Mouse (Mus musculus): ENCODE measurements around the gene Gfra1. TPM values are rescaled to one million over a fixed set of nuclear protein-coding genes. Genes with fewer than 3 reads are reported as not detected.

Gene Gfra1
- total and polyA plus RNA-seq, 2 experiments from 2014 or later, result 32.3 to 59.8 TPM

DNA sequence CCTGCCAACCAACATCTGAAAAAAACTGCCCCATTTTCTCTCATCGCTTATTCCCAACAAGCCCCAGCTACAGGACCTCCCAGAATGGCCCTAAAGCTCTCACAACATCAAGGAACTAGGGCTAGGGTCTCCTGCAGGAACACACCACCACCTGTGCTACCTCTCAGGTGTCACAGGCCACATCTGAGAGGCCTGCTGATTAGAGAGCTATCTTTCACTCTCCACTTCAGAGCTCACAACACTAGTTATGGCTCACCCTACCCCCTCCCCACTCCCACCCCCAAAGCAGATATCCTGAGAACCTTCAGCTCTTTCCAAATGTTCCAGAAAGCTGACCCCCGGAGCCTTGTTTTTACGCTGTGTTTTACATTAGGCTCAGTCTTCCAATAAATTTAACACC, 36.4 kb downstream of the Gfra1 start:
- no peaks in the 10 kb centered on the region for H3K4me1 ChIP-seq (ENCODE audit: insufficient read depth, low read length)
- H3K27me3 ChIP-seq (ENCODE audit: insufficient read depth, low read length), result no peaks in the 10 kb centered on the region
- no peak for TF ChIP-seq CTCF (IDR thresholded peaks at IDR 0.05; ENCODE audit: low read depth)
- 80% methylated on average over 3 of the region's 3 CpGs for WGBS
- DNase-seq (ENCODE audit: low spot score) (no peak), ATAC-seq (no peak)
- H3K4me3 ChIP-seq (ENCODE audit: low read length), result no peak overlapping the region
- no peaks in the 10 kb centered on the region for H3K36me3 ChIP-seq (ENCODE audit: insufficient read depth, low read length)
- no peak overlapping the region for H3K4me2 ChIP-seq (ENCODE audit: low read depth, low read length)
- no peaks in the 10 kb centered on the region for H3K9me3 ChIP-seq (ENCODE audit: low read length)
- no peak overlapping the region for H3K9ac ChIP-seq (replicated peaks; ENCODE audit: low read length)
- no peak overlapping the region for H3K27ac ChIP-seq

DNA sequence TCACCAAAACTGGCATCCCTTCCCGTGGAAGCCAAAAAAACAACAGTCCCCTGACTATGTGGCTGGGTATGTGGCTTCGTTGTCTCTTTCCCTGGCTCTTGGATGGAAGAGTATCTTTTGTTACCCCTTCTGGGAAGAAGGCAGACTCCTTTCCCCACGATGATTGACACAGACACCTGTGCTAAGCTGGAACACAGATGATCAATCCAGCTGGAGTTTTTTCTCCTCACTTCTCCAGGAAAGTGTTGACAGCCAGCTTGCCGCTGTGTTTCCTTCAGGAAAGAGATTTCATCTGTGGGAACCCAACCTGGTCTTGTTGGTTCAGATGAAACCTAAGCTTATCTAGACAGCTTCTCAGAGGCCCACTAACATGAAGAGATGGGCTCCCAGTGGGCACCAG, 40.5 kb downstream of the Gfra1 start:
- ATAC-seq (no peak), DNase-seq (ENCODE audit: low spot score) (no peak)
- WGBS, result 79% methylated on average over 4 of the region's 4 CpGs
- Histone ChIP-seq H3K9me3 (ENCODE audit: low read length) (no peaks in the 10 kb centered on the region), H3K4me2 (ENCODE audit: low read depth, low read length) (no peak overlapping the region), H3K9ac (replicated peaks; ENCODE audit: low read length) (no peak overlapping the region), H3K27ac (no peak overlapping the region), H3K27me3 (ENCODE audit: insufficient read depth, low read length) (no peaks in the 10 kb centered on the region), H3K4me3 (ENCODE audit: low read length) (no peak overlapping the region), H3K4me1 (ENCODE audit: insufficient read depth, low read length) (no peaks in the 10 kb centered on the region), H3K36me3 (ENCODE audit: insufficient read depth, low read length) (no peaks in the 10 kb centered on the region)
- TF ChIP-seq CTCF (IDR thresholded peaks at IDR 0.05; ENCODE audit: low read depth), result no peak

DNA sequence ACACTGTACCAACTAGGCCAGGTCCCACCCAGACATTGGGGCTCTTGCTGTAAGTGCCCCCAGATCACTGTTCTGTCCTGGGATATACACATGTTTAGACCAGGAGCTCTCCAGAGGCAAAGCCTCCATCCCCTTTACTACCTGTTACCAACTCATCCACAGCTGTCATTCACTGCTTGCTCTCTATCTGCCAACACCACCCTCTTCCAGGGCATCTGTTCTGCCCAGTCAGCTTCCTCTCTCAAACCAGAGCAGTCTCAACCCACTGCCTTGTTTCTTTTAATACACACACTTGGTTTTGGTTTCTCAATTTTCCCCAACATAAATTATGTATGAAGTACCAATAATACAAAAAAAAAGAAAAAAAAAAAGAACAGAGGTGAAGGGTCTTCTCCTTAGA, 41.0 kb downstream of the Gfra1 start:
- Histone ChIP-seq H3K36me3 (ENCODE audit: insufficient read depth, low read length) (no peaks in the 10 kb centered on the region), H3K27ac (no peak overlapping the region), H3K27me3 (ENCODE audit: insufficient read depth, low read length) (no peaks in the 10 kb centered on the region), H3K4me1 (ENCODE audit: insufficient read depth, low read length) (no peaks in the 10 kb centered on the region), H3K4me2 (ENCODE audit: low read depth, low read length) (no peak overlapping the region), H3K9ac (replicated peaks; ENCODE audit: low read length) (no peak overlapping the region), H3K4me3 (ENCODE audit: low read length) (no peak overlapping the region), H3K9me3 (ENCODE audit: low read length) (no peaks in the 10 kb centered on the region)
- no peak for TF ChIP-seq CTCF (IDR thresholded peaks at IDR 0.05; ENCODE audit: low read depth)
- DNase-seq (ENCODE audit: low spot score) (no peak), ATAC-seq (no peak)

DNA sequence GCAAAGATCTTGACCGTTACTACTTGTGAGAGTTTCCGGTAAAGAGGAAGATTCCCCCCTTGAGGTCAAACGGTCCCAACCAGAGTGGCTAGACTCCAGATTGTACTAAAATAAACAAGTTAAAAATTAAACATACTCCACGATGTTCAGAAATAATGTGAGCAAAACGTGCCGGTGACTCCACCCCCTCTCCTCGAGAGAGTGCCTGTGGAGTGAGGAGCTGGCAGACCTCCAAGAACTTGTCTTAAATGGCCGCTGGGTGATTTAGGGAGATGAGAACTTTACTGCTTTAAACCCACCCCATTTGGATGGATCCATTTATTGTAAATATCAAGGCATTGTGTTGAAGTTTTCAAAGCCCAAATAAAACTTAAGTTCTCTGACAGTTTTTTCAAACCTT, 42.4 kb downstream of the Gfra1 start:
- 33% methylated on average over 8 of the region's 8 CpGs for WGBS
- Histone ChIP-seq H3K9ac (replicated peaks; ENCODE audit: low read length) (no peak overlapping the region), H3K4me3 (ENCODE audit: low read length) (no peak overlapping the region), H3K4me2 (ENCODE audit: low read depth, low read length) (0 out of 2 replicates have a peak overlapping the region, but pooled peaks have one; percentile 34), H3K4me1 (ENCODE audit: insufficient read depth, low read length) (no peaks in the 10 kb centered on the region), H3K27ac (no peak overlapping the region), H3K36me3 (ENCODE audit: insufficient read depth, low read length) (no peaks in the 10 kb centered on the region), H3K9me3 (ENCODE audit: low read length) (no peaks in the 10 kb centered on the region), H3K27me3 (ENCODE audit: insufficient read depth, low read length) (no peaks in the 10 kb centered on the region)
- ATAC-seq, result no peak
- no peak for TF ChIP-seq CTCF (IDR thresholded peaks at IDR 0.05; ENCODE audit: low read depth)
- peak; percentile 70 for DNase-seq (ENCODE audit: low spot score)

DNA sequence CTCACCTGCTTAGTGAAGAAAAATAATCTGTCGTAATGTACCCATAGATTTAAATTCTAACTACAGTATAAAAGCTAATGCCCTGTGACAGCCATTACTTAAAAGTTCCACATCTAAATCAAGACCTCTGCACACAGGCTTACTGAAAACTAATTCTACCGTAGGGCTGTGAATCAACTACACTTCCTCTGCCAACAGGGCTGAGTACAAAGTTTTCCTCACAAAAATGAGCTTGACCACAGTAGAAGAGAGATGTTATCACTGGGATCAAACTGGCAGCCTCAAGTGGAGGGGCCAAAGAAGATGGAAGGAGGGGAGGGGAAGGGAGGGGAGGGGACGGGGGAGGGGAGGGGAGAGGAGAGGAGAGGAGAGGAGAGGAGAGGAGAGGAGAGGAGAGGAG, 42.9 kb downstream of the Gfra1 start:
- TF ChIP-seq CTCF (IDR thresholded peaks at IDR 0.05; ENCODE audit: low read depth), result no peak
- WGBS, result 67% methylated on average over 2 of the region's 3 CpGs

DNA sequence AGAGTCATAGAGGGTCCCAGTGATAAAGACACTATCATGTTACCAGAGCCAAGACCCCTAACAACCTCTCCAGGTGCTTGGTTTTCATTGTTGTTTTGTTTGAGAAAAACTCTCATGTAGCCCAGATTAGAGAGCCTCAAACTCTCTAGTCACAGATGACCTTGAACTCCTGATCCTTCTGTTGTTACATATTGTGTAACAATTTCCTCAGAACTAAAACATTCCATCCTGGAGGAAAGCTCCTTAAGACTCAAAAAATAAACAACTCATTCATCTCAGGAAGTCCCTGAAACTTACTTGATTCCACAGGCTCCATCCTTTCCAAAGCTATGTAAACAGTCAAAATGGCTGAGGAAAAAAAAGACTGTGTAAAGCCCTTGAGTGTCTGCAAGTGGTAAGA, 49.0 kb downstream of the Gfra1 start:
- no peak overlapping the region for H3K4me2 ChIP-seq (ENCODE audit: low read depth, low read length)
- DNase-seq (ENCODE audit: low spot score) (no peak), ATAC-seq (no peak)
- no peak overlapping the region for H3K27ac ChIP-seq
- H3K36me3 ChIP-seq (ENCODE audit: insufficient read depth, low read length), result no peaks in the 10 kb centered on the region
- H3K9ac ChIP-seq (replicated peaks; ENCODE audit: low read length), result no peak overlapping the region
- H3K4me1 ChIP-seq (ENCODE audit: insufficient read depth, low read length), result no peaks in the 10 kb centered on the region
- no peak for TF ChIP-seq CTCF (IDR thresholded peaks at IDR 0.05; ENCODE audit: low read depth)
- no peaks in the 10 kb centered on the region for H3K9me3 ChIP-seq (ENCODE audit: low read length)
- H3K27me3 ChIP-seq (ENCODE audit: insufficient read depth, low read length), result no peaks in the 10 kb centered on the region
- no peak overlapping the region for H3K4me3 ChIP-seq (ENCODE audit: low read length)

More for the DNA sequence above, 42.9 kb downstream of the Gfra1 start:
- Histone ChIP-seq H3K9ac (replicated peaks; ENCODE audit: low read length) (no peak overlapping the region), H3K27ac (no peak overlapping the region), H3K36me3 (ENCODE audit: insufficient read depth, low read length) (no peaks in the 10 kb centered on the region), H3K9me3 (ENCODE audit: low read length) (no peaks in the 10 kb centered on the region), H3K27me3 (ENCODE audit: insufficient read depth, low read length) (no peaks in the 10 kb centered on the region), H3K4me3 (ENCODE audit: low read length) (no peak overlapping the region), H3K4me2 (ENCODE audit: low read depth, low read length) (no peak overlapping the region), H3K4me1 (ENCODE audit: insufficient read depth, low read length) (no peaks in the 10 kb centered on the region)
- no peak for DNase-seq (ENCODE audit: low spot score)
- ATAC-seq, result no peak

DNA sequence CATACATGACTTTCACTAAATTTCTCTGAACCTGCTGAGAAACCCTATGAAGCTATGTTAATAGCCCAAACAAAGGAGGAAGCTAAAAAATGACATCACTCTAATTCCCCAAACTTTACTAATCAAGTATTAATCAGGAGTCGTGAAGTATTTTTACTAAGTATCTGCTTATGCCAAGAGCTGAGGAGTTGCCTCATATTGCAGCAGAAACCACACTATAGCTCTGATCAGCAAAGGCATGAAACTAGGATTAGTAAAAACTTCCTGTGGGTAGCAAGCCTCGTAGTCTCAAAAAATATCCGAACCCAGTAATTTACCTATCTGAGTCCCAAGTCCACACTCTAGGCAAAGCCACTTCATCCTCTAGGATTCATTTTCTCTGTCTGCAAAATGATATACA, 55.5 kb downstream of the Gfra1 start:
- no peaks in the 10 kb centered on the region for H3K36me3 ChIP-seq (ENCODE audit: insufficient read depth, low read length)
- H3K9me3 ChIP-seq (ENCODE audit: low read length), result no peaks in the 10 kb centered on the region
- H3K4me1 ChIP-seq (ENCODE audit: insufficient read depth, low read length), result no peaks in the 10 kb centered on the region
- H3K27me3 ChIP-seq (ENCODE audit: insufficient read depth, low read length), result no peaks in the 10 kb centered on the region
- H3K4me2 ChIP-seq (ENCODE audit: low read depth, low read length), result no peak overlapping the region
- H3K9ac ChIP-seq (replicated peaks; ENCODE audit: low read length), result no peak overlapping the region
- H3K27ac ChIP-seq, result no peak overlapping the region
- no peak overlapping the region for H3K4me3 ChIP-seq (ENCODE audit: low read length)
- 84% methylated on average over 3 of the region's 3 CpGs for WGBS
- DNase-seq (ENCODE audit: low spot score), result no peak
- no peak for TF ChIP-seq CTCF (IDR thresholded peaks at IDR 0.05; ENCODE audit: low read depth)
- no peak for ATAC-seq
